Mouse (Mus musculus) kidney, embryonic 15.5 days (tissue): ENCODE results near the gene Inpp4a. TPM values are rescaled to one million over a fixed set of nuclear protein-coding genes. Genes with fewer than 3 reads are reported as not detected.

Experiments
- ATAC-seq: fragments of 200-750 bp; cut with Nextera tagmentation; replicated peaks from 2 replicates; pipeline ENCODE4 v1.8.0; 2017; ENCODE audit warnings: moderate TSS enrichment; ENCODE audit not compliant: low FRiP score
- H3K27ac ChIP-seq: fragments of 300-500 bp; sonication (generic); 2 replicates; pipeline ENCODE4 v1.5.1; 2015; ENCODE audit warnings: mild to moderate bottlenecking, inconsistent platforms
- H3K27me3 ChIP-seq: fragments of 300-500 bp; sonication (generic); 2 replicates; pipeline ENCODE4 v1.6.1; 2015; ENCODE audit warnings: inconsistent platforms
- H3K36me3 ChIP-seq: fragments of 300-500 bp; sonication (generic); 2 replicates; pipeline ENCODE4 v1.6.1; 2015; ENCODE audit warnings: inconsistent platforms
- H3K4me1 ChIP-seq: fragments of 300-500 bp; sonication (generic); 2 replicates; pipeline ENCODE4 v1.6.1; 2015; ENCODE audit warnings: inconsistent platforms
- H3K4me2 ChIP-seq: fragments of 300-500 bp; sonication (generic); 2 replicates; pipeline ENCODE4 v1.6.1; 2015; ENCODE audit warnings: moderate library complexity, mild to moderate bottlenecking, inconsistent platforms
- H3K4me3 ChIP-seq: fragments of 300-500 bp; sonication (generic); replicated peaks from 2 replicates; pipeline ENCODE4 v1.5.1; 2015; ENCODE audit warnings: mild to moderate bottlenecking, inconsistent platforms
- H3K9ac ChIP-seq: fragments of 300-500 bp; sonication (generic); 2 replicates; pipeline ENCODE4 v1.6.1; 2015; ENCODE audit warnings: mild to moderate bottlenecking, inconsistent platforms
- H3K9me3 ChIP-seq: fragments of 300-500 bp; sonication (generic); replicated peaks from 2 replicates; pipeline ENCODE4 v1.6.1; 2016; ENCODE audit warnings: inconsistent platforms
- WGBS: fragments of 180-500 bp; shearing (Covaris S2); methylation state at CpG from one replicate; pipeline ENCODE4 v1.1.7; 2015; ENCODE audit warnings: mixed read lengths; 5-methylcytosine and 5-hydroxymethylcytosine counted together
- polyA plus RNA-seq: library from polyadenylated mRNA; unstranded; fragments of >200 nt; fragmentation: Nextera tagmentation; extraction: Ambion mirVana; gene quantifications from 2 replicates; pipeline ENCODE4 v1.2.1, GENCODE M21; 2015

The Inpp4a gene
- polyA plus RNA-seq, 1 experiment from 2014 or later: 20.5 TPM

GRCm38 (mm10) chr1:37429366-37430296 is 130.0 kb downstream of the Inpp4a start, which contains the start of the genes Coa5 and Unc50:
Coa5 (minus strand) TSS chr1:37430103.
Unc50 (plus strand) TSS chr1:37430139.
- Histone ChIP-seq H3K4me2 (peak within 1 kb of the TSS; percentile 89), H3K4me1 (peaks cover 21% of the 10 kb centered on the region), H3K27ac (peak within 1 kb of the TSS; percentile 80), H3K9me3 (no peaks in the 10 kb centered on the region), H3K27me3 (no peaks in the 10 kb centered on the region), H3K9ac (peak within 1 kb of the TSS; percentile 88), H3K36me3 (peaks cover 59% of the 10 kb centered on the region), H3K4me3 (peak within 1 kb of the TSS; percentile 97)
- ATAC-seq: peak; percentile 98
- WGBS: 3% methylated on average over 57 of the region's 57 CpGs

DNA sequence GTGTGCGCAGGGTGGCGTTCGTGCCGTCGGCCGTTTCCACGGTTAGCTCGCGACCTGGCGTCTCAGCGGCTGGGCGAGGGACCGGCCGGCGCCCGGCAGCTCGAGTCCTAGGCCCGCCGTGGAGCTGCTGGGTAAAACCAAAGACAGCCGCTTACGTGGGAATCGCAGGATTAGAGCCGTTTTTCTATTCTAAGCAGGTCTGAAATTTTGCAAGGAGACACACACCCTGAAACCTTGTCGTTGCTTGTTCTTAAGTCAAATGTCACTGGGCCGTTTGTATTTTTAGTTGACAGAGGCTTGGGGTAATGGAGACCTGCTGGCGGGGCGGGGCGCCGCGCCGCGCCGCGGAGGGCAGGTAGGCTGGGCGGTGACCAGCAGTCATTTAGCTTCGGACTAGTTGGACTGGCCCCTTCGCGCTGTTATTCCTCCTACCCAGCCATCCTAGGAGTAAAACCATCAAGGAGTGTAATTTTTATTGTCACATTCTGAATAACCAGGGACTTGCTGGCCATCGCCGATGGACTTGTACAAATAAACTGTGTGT is 130.7 kb downstream of the Inpp4a start:
- peak overlapping the region; percentile 88 for H3K9ac ChIP-seq
- no peaks in the 10 kb centered on the region for H3K9me3 ChIP-seq
- H3K36me3 ChIP-seq: peaks cover 60% of the 10 kb centered on the region
- H3K4me1 ChIP-seq: peaks cover 21% of the 10 kb centered on the region
- ATAC-seq: peak; percentile 52
- H3K4me3 ChIP-seq: peak overlapping the region; percentile 97
- no peaks in the 10 kb centered on the region for H3K27me3 ChIP-seq
- H3K27ac ChIP-seq: peak overlapping the region; percentile 80
- 2% methylated on average over 40 of the region's 40 CpGs for WGBS
- H3K4me2 ChIP-seq: peak overlapping the region; percentile 89

DNA sequence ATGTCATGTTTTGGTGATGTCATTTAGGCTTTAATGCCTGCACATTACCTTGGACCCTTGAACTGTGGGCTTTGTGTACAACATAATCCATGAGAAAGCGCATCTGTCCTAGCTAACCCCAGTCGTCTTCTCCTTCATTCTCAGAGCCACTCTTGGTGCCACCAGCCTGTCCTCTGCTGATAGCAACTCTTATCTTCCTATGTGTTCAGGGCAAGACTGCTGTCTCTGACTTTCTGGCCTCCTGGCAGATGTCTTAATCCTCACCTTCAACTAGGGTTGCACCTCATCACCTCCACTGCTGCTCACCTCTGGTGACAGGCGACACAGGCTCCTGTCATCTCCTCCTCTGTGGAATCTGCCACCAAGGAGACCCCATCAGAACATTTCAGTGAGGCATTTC is 136.8 kb downstream of the Inpp4a start:
- H3K27me3 ChIP-seq: no peaks in the 10 kb centered on the region
- H3K9me3 ChIP-seq: no peaks in the 10 kb centered on the region
- H3K4me2 ChIP-seq: no peak overlapping the region
- ATAC-seq: no peak
- 85% methylated on average over 3 of the region's 3 CpGs for WGBS
- no peak overlapping the region for H3K4me3 ChIP-seq
- peaks cover 3% of the 10 kb centered on the region for H3K4me1 ChIP-seq
- H3K27ac ChIP-seq: no peak overlapping the region
- H3K9ac ChIP-seq: no peak overlapping the region
- H3K36me3 ChIP-seq: peaks cover 88% of the 10 kb centered on the region

DNA sequence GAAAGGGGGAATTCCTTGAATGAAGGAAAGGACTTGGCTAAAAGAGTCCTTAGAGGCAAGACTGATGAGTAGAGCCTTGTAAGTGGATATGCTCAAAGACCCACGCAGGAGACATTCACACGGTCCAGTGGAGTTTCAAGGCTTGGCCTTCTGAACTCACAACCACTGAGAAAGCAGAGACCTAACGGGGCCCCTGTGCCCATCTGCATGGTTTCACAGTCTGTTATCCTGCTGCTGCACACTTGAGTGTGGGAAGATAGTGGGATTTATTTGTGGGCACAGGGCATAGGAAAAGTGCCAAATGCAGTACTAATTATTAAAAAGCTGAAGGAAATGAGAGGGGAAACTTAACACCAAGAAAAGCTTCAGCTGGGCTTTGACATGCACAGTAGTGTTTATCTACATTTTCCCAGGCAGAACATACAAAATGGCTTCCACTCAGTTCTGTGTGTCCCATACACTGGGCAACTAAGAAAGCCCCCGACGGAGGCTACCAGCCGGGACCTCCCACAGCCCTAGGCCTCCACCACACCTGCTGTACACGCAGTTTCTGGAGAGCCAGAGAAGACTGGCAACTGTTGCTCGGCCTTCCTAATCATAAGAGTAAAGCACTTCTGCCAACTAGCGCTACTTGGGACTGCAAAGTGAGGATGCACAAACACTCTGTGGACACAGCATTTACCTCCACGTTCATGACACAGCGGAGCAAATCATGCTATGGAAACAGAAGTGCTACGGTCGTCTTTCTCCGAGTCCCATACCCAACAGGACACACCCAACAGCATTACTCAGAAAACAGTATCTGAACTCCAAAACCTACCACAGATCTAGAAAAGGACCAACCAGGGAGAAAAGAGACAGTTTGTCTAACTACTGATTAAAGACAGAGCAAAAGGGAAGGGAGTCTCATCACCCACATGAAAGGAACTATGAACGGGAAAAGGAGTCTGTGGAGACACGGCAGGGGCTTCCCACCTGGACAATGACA is 143.5 kb downstream of the Inpp4a start:
- H3K4me2 ChIP-seq: no peak overlapping the region
- WGBS: 87% methylated on average over 16 of the region's 16 CpGs
- ATAC-seq: no peak

DNA sequence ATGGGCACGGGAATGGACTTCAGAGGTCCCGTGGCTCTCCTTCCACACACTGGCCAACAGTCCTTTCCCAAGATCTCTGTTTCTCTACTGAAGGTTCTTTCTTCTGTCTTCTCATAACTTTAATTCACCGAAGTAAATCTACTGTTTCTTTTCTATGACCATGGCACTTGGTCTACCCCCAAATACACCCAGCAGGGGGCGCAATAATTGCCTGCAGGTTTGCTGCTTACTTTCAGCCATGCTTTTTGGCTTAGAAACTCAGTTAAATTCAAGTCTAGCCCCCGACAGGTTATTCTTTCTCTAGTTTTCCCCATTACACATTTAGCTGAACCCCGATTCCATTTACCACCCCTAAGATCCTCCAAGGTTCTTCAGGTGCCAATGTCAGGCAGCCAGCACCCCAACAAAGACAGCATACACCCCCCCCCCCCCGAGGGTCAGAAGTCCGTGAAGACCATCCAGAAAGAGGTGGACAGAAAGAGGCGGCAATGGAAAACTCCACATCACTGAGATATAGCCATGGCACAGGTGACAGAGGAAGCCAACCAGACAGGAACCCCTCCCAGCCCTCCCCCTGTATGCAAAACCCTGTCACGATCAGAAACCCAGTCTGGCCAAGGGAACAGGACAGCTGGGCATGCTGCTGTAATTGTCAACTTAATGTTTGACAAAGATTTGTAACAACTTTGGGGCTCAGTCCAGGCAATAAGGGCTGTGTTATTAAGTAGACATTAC is 148.9 kb downstream of the Inpp4a start:
- Histone ChIP-seq H3K4me2 (no peak overlapping the region), H3K4me1 (no peaks in the 10 kb centered on the region), H3K9ac (no peak overlapping the region), H3K27me3 (no peaks in the 10 kb centered on the region), H3K36me3 (peaks cover 11% of the 10 kb centered on the region; the same call in 1 of the 2 replicates), H3K9me3 (no peaks in the 10 kb centered on the region), H3K27ac (no peak overlapping the region), H3K4me3 (no peak overlapping the region)
- no peak for ATAC-seq
- WGBS: 79% methylated on average over 10 of the region's 10 CpGs

More for the DNA sequence above, 143.5 kb downstream of the Inpp4a start:
- Histone ChIP-seq H3K27me3 (no peaks in the 10 kb centered on the region), H3K9me3 (no peaks in the 10 kb centered on the region), H3K36me3 (peaks cover 53% of the 10 kb centered on the region), H3K4me1 (no peaks in the 10 kb centered on the region), H3K4me3 (no peak overlapping the region), H3K9ac (no peak overlapping the region), H3K27ac (no peak overlapping the region)

- H3K9ac ChIP-seq: no peak overlapping the region
- whole genome bisulfite sequencing: 88% methylated on average over 8 of the region's 8 CpGs
- no peak for ATAC-seq
- no peak overlapping the region for H3K27ac ChIP-seq
- no peaks in the 10 kb centered on the region for H3K27me3 ChIP-seq
- 0 out of 2 replicates have a peak, but pooled peaks cover 9% of the 10 kb centered on the region for H3K36me3 ChIP-seq
- H3K4me3 ChIP-seq: no peak overlapping the region
- H3K9me3 ChIP-seq: no peaks in the 10 kb centered on the region
- no peaks in the 10 kb centered on the region for H3K4me1 ChIP-seq
- H3K4me2 ChIP-seq: no peak overlapping the region
These were observed 151.6 kb downstream of the Inpp4a start for GRCm38 (mm10) chr1:37451270-37451669.

GRCm38 (mm10) chr1:37457546-37457945 is 157.9 kb downstream of the Inpp4a start:
- WGBS: 91% methylated on average over 7 of the region's 7 CpGs

More at GRCm38 (mm10) chr1:37457546-37457945, 157.9 kb downstream of the Inpp4a start:
- H3K27me3 ChIP-seq: no peaks in the 10 kb centered on the region
- H3K4me1 ChIP-seq: no peaks in the 10 kb centered on the region
- no peaks in the 10 kb centered on the region for H3K9me3 ChIP-seq
- no peaks in the 10 kb centered on the region for H3K36me3 ChIP-seq
- ATAC-seq: no peak
- H3K9ac ChIP-seq: no peak overlapping the region
- no peak overlapping the region for H3K4me3 ChIP-seq
- H3K27ac ChIP-seq: no peak overlapping the region
- no peak overlapping the region for H3K4me2 ChIP-seq

Other genes with a start within 250 kb of the Inpp4a start
- gene Cnga3, start 85.4 kb upstream of the Inpp4a start, polyA plus RNA-seq: 0.13 TPM in 1 of 2 replicates, not detected in the other
- gene Coa5, start 130.2 kb downstream of the Inpp4a start, polyA plus RNA-seq: 48.8 and 48.9 TPM in 2 replicates
- 128 and 140 TPM in 2 replicates for gene Unc50, start 130.3 kb downstream of the Inpp4a start, polyA plus RNA-seq
- 5.9 and 6.0 TPM in 2 replicates for gene Mgat4a, start 241.2 kb downstream of the Inpp4a start, polyA plus RNA-seq